Mouse (Mus musculus): ENCODE results near the gene Mapk8ip1. TPM values are rescaled to one million over a fixed set of nuclear protein-coding genes. Genes with fewer than 3 reads are reported as not detected.

Mapk8ip1 gene
- polyA plus RNA-seq, 1 experiment from 2014 or later, result 44.2 TPM

DNA sequence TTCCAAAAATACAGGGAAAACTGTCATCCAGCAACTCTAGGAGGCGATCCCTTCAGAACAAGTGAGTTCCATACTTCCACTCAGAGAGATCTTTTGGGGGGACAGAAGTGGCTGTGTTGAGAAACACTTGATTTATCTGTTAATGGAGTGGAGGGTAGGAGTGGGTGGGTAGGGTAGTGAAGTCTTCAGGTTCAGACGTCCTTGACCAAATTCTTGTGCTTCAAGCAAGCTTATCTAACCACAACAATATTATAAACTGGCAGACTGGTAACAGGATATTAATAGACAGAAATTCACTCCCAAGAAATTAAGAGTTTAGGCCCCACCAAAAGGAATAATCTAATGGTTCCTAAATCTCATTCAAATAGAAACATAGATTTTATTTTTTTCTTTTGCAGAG lies 29.0 kb upstream of the Mapk8ip1 start:
- Histone ChIP-seq H3K9ac (ENCODE audit: low read length) (no peak overlapping the region), H3K4me2 (ENCODE audit: low read depth) (no peak overlapping the region), H3K4me1 (ENCODE audit: control insufficient read depth, insufficient read depth, low read length) (peaks cover 24% of the 10 kb centered on the region), H3K27me3 (ENCODE audit: control insufficient read depth, insufficient read depth, low read length) (no peaks in the 10 kb centered on the region), H3K27ac (ENCODE audit: low read depth, low read length) (no peak overlapping the region), H3K4me3 (ENCODE audit: low read depth, low read length) (no peak overlapping the region), H3K9me3 (ENCODE audit: control insufficient read depth, low read length) (no peaks in the 10 kb centered on the region), H3K36me3 (ENCODE audit: control insufficient read depth, insufficient read depth, low read length) (no peaks in the 10 kb centered on the region)
- ATAC-seq (ENCODE audit: insufficient read depth, low FRiP score, low TSS enrichment) (no peak), DNase-seq (ENCODE audit: low spot score) (no peak)
- WGBS, result 88% methylated on average over 2 of the region's 2 CpGs

- H3K9me3 ChIP-seq (ENCODE audit: control insufficient read depth, low read length), result no peaks in the 10 kb centered on the region
- no peak overlapping the region for H3K4me3 ChIP-seq (ENCODE audit: low read depth, low read length)
- no peak for ATAC-seq (ENCODE audit: insufficient read depth, low FRiP score, low TSS enrichment)
- H3K27me3 ChIP-seq (ENCODE audit: control insufficient read depth, insufficient read depth, low read length), result no peaks in the 10 kb centered on the region
- 83% methylated on average over 6 of the region's 6 CpGs for WGBS
- no peak overlapping the region for H3K9ac ChIP-seq (ENCODE audit: low read length)
- H3K36me3 ChIP-seq (ENCODE audit: control insufficient read depth, insufficient read depth, low read length), result no peaks in the 10 kb centered on the region
- no peak overlapping the region for H3K27ac ChIP-seq (ENCODE audit: low read depth, low read length)
- H3K4me1 ChIP-seq (ENCODE audit: control insufficient read depth, insufficient read depth, low read length), result peaks cover 32% of the 10 kb centered on the region
- no peak overlapping the region for H3K4me2 ChIP-seq (ENCODE audit: low read depth)
- DNase-seq (ENCODE audit: low spot score), result no peak
These were observed 26.8 kb upstream of the Mapk8ip1 start for GRCm38 (mm10) chr2:92427882-92428281.

- ATAC-seq (ENCODE audit: insufficient read depth, low FRiP score, low TSS enrichment), result no peak
- Histone ChIP-seq H3K4me2 (ENCODE audit: low read depth) (no peak overlapping the region), H3K9ac (ENCODE audit: low read length) (no peak overlapping the region), H3K4me3 (ENCODE audit: low read depth, low read length) (no peak overlapping the region), H3K4me1 (ENCODE audit: control insufficient read depth, insufficient read depth, low read length) (peaks cover 18% of the 10 kb centered on the region), H3K36me3 (ENCODE audit: control insufficient read depth, insufficient read depth, low read length) (no peaks in the 10 kb centered on the region), H3K9me3 (ENCODE audit: control insufficient read depth, low read length) (no peaks in the 10 kb centered on the region), H3K27me3 (ENCODE audit: control insufficient read depth, insufficient read depth, low read length) (no peaks in the 10 kb centered on the region), H3K27ac (ENCODE audit: low read depth, low read length) (no peak overlapping the region)
- 98% methylated on average over 3 of the region's 3 CpGs for WGBS
- DNase-seq (ENCODE audit: low spot score), result no peak
These were observed 25.4 kb upstream of the Mapk8ip1 start for GRCm38 (mm10) chr2:92426426-92426825.

DNA sequence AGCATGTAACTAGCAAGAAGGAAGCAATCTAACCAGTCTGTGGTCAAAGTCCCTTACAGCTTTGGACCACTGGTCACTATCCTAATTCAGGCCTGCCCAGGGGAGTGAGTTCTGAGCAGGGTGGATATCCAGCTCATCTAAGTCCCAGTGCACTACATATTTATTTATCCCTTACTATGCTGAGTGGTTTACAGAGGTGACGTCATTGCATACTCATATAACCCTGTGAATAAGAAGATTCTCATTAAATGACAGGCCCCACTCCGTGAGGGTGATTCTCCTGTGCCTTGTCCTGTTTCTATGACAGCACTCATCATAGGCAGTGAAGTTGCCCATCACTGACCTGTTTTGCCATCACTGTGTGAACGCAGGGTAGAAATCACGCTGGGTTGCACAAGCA lies 24.3 kb upstream of the Mapk8ip1 start:
- H3K4me3 ChIP-seq (ENCODE audit: low read depth, low read length), result no peak overlapping the region

DNA sequence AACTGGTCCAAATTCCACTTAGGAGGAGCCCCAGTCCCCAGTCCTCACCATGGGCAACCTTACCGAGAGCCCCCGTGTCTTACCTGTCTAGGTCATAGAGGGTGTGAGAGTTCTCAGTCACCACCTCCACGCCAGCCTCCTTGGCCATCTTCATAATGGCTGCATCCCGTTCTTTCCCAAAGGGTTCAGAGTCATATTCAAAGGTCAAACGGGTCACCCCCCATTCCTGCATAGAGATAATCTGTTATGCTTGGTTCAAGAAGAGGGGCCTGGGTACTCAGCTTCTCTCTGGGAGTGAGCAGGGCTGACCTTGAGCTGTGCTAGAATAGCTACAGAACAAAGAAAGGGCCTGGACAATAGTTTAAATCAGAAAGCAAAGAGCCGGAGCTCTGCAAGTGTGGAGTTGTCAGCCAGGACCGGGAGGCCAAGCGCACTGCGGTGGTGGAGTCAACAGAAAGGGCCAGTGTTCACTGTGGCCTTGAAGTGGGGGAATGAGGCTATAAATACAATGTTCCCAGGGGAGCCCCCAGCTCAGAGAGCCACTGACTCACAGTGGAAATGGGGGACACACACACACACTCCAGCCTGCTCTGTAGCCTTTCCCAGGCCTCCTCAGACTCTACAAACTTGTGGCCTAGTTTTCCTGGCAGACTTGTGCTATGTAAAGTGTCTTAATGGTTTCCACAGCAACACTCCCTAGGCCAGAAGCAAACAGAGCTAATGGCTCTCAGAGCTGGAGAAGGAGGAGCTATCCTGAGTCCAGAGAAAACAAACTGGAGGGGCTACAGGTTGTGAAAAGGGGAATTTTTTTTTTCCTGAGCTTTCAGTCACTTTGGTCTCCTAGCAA lies 23.6 kb upstream of the Mapk8ip1 start:
- ATAC-seq (ENCODE audit: insufficient read depth, low FRiP score, low TSS enrichment), result peak; percentile 49
- Histone ChIP-seq H3K4me1 (ENCODE audit: control insufficient read depth, insufficient read depth, low read length) (peaks cover 11% of the 10 kb centered on the region; the same call in 1 of the 2 replicates), H3K4me3 (ENCODE audit: low read depth, low read length) (no peak overlapping the region)

More for the DNA sequence above, 24.3 kb upstream of the Mapk8ip1 start:
- Histone ChIP-seq H3K9ac (ENCODE audit: low read length) (no peak overlapping the region), H3K4me1 (ENCODE audit: control insufficient read depth, insufficient read depth, low read length) (peaks cover 11% of the 10 kb centered on the region; the same call in 1 of the 2 replicates), H3K27me3 (ENCODE audit: control insufficient read depth, insufficient read depth, low read length) (no peaks in the 10 kb centered on the region), H3K9me3 (ENCODE audit: control insufficient read depth, low read length) (no peaks in the 10 kb centered on the region), H3K27ac (ENCODE audit: low read depth, low read length) (no peak overlapping the region), H3K36me3 (ENCODE audit: control insufficient read depth, insufficient read depth, low read length) (peaks cover 2% of the 10 kb centered on the region; the same call in 1 of the 2 replicates), H3K4me2 (ENCODE audit: low read depth) (no peak overlapping the region)
- WGBS, result 81% methylated on average over 4 of the region's 4 CpGs
- ATAC-seq (ENCODE audit: insufficient read depth, low FRiP score, low TSS enrichment) (no peak), DNase-seq (ENCODE audit: low spot score) (no peak)

DNA sequence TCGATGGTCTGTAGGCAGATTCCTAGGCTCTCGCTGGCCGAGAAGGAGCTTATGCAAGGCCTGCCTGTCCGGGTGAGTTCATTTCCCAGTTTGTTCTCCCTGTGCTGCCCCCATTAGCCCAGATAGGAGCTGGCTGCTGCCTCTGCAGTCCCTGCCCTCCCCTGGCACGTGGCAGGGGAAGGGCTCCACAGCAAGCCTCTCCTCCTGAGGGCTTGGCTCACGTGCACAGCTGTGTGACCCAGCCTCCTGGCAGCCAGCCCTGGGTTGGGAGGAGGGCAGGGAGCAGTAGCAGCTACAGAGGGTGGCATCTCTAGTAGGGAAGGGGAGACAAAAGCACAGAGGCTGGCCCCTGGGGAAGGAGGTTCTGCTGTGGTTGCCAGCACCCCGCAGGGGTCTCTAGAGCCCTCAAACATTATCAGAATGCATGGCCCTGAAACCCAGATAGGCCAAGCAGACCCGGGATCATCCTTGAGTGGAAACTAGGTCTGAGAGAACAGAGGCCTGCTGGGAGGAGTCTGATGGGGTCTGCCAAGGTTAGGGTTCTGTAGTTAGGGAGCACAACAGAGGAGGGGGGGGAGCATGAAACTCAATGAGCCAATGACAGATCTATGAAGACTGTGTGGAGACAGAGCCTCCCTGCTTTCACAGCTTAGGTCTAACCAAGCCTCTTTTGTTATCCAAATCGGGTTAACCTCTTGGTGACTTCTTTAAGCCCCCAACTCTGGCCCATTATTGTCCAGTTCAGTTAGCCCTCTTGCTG lies 22.8 kb upstream of the Mapk8ip1 start:
- 0 out of 2 replicates have a peak overlapping the region, but pooled peaks have one; percentile 2 for H3K4me2 ChIP-seq (ENCODE audit: low read depth)
- H3K9ac ChIP-seq (ENCODE audit: low read length), result no peak overlapping the region; the same call in 1 of the 2 replicates
- H3K4me3 ChIP-seq (ENCODE audit: low read depth, low read length), result no peak overlapping the region
- peaks cover 11% of the 10 kb centered on the region; the same call in 1 of the 2 replicates for H3K4me1 ChIP-seq (ENCODE audit: control insufficient read depth, insufficient read depth, low read length)
- H3K27ac ChIP-seq (ENCODE audit: low read depth, low read length), result peak overlapping the region; percentile 75
- H3K36me3 ChIP-seq (ENCODE audit: control insufficient read depth, insufficient read depth, low read length), result peaks cover 5% of the 10 kb centered on the region; the same call in 1 of the 2 replicates
- no peaks in the 10 kb centered on the region for H3K27me3 ChIP-seq (ENCODE audit: control insufficient read depth, insufficient read depth, low read length)
- no peaks in the 10 kb centered on the region for H3K9me3 ChIP-seq (ENCODE audit: control insufficient read depth, low read length)
- DNase-seq (ENCODE audit: low spot score) (no peak), ATAC-seq (ENCODE audit: insufficient read depth, low FRiP score, low TSS enrichment) (no peak; the same call in 1 of the 2 replicates)
- 76% methylated on average over 9 of the region's 9 CpGs for WGBS

More for the DNA sequence above, 23.6 kb upstream of the Mapk8ip1 start:
- 59% methylated on average over 9 of the region's 9 CpGs for WGBS
- DNase-seq (ENCODE audit: low spot score), result peak; percentile 38
- H3K27me3 ChIP-seq (ENCODE audit: control insufficient read depth, insufficient read depth, low read length), result no peaks in the 10 kb centered on the region
- peak overlapping the region; percentile 75 for H3K27ac ChIP-seq (ENCODE audit: low read depth, low read length)
- H3K4me2 ChIP-seq (ENCODE audit: low read depth), result peak overlapping the region; percentile 2; the same call in 1 of the 2 replicates
- H3K36me3 ChIP-seq (ENCODE audit: control insufficient read depth, insufficient read depth, low read length), result peaks cover 5% of the 10 kb centered on the region; the same call in 1 of the 2 replicates
- no peak overlapping the region; the same call in 1 of the 2 replicates for H3K9ac ChIP-seq (ENCODE audit: low read length)
- no peaks in the 10 kb centered on the region for H3K9me3 ChIP-seq (ENCODE audit: control insufficient read depth, low read length)

DNA sequence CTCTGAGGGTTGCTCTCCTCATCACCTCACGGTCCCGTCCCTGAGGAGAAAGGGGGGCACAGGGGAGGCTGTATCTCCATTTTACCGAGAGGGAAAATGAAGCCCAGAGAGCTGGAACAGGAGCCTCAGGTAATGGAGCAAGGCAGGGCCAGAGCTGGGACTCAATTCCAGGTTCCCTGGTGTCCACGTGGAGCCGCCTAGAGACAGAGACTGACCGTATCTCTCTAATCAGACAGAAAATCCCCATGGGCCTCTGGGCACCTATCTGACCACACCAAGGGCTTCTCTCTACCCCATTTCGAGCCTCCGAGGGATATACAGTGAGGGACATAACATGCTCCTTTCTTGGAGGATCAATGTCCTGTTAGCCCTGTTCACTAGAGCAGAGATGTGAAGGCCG lies 22.1 kb upstream of the Mapk8ip1 start:
- Histone ChIP-seq H3K4me2 (ENCODE audit: low read depth) (no peak overlapping the region), H3K4me1 (ENCODE audit: control insufficient read depth, insufficient read depth, low read length) (peaks cover 11% of the 10 kb centered on the region; the same call in 1 of the 2 replicates), H3K9ac (ENCODE audit: low read length) (no peak overlapping the region), H3K4me3 (ENCODE audit: low read depth, low read length) (no peak overlapping the region), H3K27me3 (ENCODE audit: control insufficient read depth, insufficient read depth, low read length) (no peaks in the 10 kb centered on the region), H3K27ac (ENCODE audit: low read depth, low read length) (no peak overlapping the region), H3K9me3 (ENCODE audit: control insufficient read depth, low read length) (no peaks in the 10 kb centered on the region), H3K36me3 (ENCODE audit: control insufficient read depth, insufficient read depth, low read length) (peaks cover 5% of the 10 kb centered on the region; the same call in 1 of the 2 replicates)
- DNase-seq (ENCODE audit: low spot score) (no peak), ATAC-seq (ENCODE audit: insufficient read depth, low FRiP score, low TSS enrichment) (no peak)
- 94% methylated on average over 9 of the region's 9 CpGs for WGBS

DNA sequence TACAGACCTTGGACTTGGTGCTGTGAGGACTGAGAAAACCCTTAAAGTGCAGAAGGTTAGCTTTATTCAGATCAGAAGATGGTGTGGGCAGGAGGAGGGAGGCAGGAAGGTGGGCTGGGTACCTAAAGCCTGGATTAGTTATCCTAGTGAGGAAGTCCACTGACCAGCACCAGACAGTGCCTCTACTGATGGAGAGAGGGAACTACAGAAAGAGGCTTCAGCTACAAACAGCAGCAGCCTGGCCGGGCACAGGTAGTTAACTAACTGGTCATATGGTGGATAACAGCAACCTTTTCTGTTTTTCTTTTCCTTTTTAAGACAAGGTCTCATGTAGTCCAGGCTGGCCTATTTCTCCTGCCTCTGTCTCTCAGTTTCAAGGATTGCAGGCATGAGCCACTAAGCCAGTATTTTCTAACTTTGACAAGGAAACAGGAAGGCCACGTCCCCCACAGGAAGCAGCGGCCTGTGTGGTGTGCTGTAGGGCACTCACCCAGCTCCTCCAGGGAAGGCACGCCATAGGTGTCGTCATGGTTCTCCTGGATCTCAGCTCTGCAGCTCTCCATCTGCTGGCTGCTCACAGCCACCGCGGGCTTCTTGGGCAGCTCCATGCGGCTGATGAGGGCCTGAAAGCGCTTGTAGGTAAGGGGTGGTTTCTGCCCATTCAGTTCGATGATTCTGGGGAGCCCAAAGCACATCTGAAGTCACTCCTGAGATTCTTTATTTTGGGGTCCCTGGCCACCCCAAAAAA lies 21.5 kb upstream of the Mapk8ip1 start:
- H3K27me3 ChIP-seq (ENCODE audit: control insufficient read depth, insufficient read depth, low read length), result no peaks in the 10 kb centered on the region
- no peak overlapping the region for H3K27ac ChIP-seq (ENCODE audit: low read depth, low read length)
- no peak for ATAC-seq (ENCODE audit: insufficient read depth, low FRiP score, low TSS enrichment)
- WGBS, result 84% methylated on average over 10 of the region's 10 CpGs
- no peak for DNase-seq (ENCODE audit: low spot score)
- no peak overlapping the region for H3K9ac ChIP-seq (ENCODE audit: low read length)
- no peaks in the 10 kb centered on the region for H3K9me3 ChIP-seq (ENCODE audit: control insufficient read depth, low read length)
- H3K36me3 ChIP-seq (ENCODE audit: control insufficient read depth, insufficient read depth, low read length), result peaks cover 7% of the 10 kb centered on the region
- H3K4me3 ChIP-seq (ENCODE audit: low read depth, low read length), result no peak overlapping the region
- no peak overlapping the region for H3K4me2 ChIP-seq (ENCODE audit: low read depth)
- H3K4me1 ChIP-seq (ENCODE audit: control insufficient read depth, insufficient read depth, low read length), result peaks cover 11% of the 10 kb centered on the region; the same call in 1 of the 2 replicates

All from neural tube, embryonic 11.5 days (tissue).